Mouse (Mus musculus): ENCODE results near the gene Smtn.
A peak's percentile ranks its signal among the peaks of the same experiment; 100 is the strongest.

Gene Smtn

GRCm38 (mm10) chr11:3503755-3504693 lies 36.4 kb downstream of the Smtn start:
- DNase-seq: no peak

GRCm38 (mm10) chr11:3502459-3503072 lies 37.8 kb downstream of the Smtn start:
- DNase-seq: no peak

GRCm38 (mm10) chr11:3502057-3502456 lies 38.4 kb downstream of the Smtn start:
- no peak for DNase-seq

- DNase-seq: no peak
Measured at GRCm38 (mm10) chr11:3497296-3497695, 43.1 kb downstream of the Smtn start.

- DNase-seq: no peak
Measured at GRCm38 (mm10) chr11:3496756-3497155, 43.7 kb downstream of the Smtn start.

GRCm38 (mm10) chr11:3495496-3495895 lies 44.9 kb downstream of the Smtn start:
- no peak for DNase-seq

- DNase-seq: peak; percentile 55
Measured at GRCm38 (mm10) chr11:3494857-3495256, 45.6 kb downstream of the Smtn start.

GRCm38 (mm10) chr11:3492748-3493147 lies 47.7 kb downstream of the Smtn start:
- no peak for DNase-seq

- DNase-seq: no peak
Measured at GRCm38 (mm10) chr11:3489036-3489435, 51.4 kb downstream of the Smtn start.

- no peak for DNase-seq
Measured at GRCm38 (mm10) chr11:3487952-3488570, 52.4 kb downstream of the Smtn start, which contains the start of gene Pla2g3. Gene Pla2g3, plus strand, starts transcription at chr11:3488284.

- DNase-seq: no peak
Measured at GRCm38 (mm10) chr11:3486349-3486748, 54.1 kb downstream of the Smtn start.

- DNase-seq: peak; percentile 82
Measured at GRCm38 (mm10) chr11:3483980-3484642, 56.3 kb downstream of the Smtn start.

- no peak for DNase-seq
Measured at GRCm38 (mm10) chr11:3475489-3475888, 64.9 kb downstream of the Smtn start.

GRCm38 (mm10) chr11:3474480-3475115 lies 65.8 kb downstream of the Smtn start:
- DNase-seq: no peak

GRCm38 (mm10) chr11:3472484-3472883 lies 67.9 kb downstream of the Smtn start:
- DNase-seq: peak; percentile 82

- DNase-seq: no peak
Measured at GRCm38 (mm10) chr11:3471448-3471850, 69.0 kb downstream of the Smtn start.

Measured in layer of hippocampus, adult 9-11 months (tissue).